Mouse (Mus musculus): ENCODE data around the gene Saysd1.

Saysd1 gene

DNA sequence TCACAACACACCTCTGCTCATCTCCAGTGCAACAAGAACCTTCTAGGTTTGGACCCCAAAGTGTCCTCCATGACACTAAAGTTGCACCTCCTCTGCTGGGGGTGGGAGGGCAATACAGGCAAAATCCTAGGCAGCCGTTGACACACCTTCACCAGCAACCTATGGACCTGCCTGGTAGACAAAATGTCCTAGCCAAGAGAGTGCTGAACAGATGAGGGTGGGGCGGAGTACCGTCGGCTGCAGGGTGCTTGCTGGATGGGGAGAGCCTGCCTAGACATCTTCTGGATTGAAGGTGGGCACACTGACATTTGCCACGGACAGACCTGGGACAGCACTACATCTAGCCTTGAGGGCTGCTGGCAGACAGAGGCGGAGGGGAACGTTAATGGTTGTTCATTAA lies 26.1 kb upstream of the Saysd1 start:
- in situ Hi-C loops (cut with MboI), result no loop called here

DNA sequence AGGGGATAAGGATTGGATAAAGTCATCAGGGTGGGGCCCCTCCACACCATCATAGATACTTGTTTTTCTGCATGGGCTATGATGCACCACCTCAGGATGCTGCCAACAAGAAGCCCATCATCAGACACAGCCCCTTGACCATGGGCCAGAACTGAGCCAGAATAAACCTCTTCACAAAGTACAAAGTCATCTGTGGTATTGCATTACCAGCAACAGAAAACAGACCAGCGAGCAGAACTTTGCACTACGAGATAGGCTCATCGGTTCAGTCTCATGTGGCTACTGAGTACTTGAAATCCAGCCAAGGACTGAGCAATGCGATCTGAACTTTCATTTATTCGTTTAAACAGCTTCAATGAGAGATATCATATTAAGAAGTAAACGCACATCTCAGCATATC lies 24.4 kb upstream of the Saysd1 start:
- in situ Hi-C loops (cut with MboI), result no loop called here

DNA sequence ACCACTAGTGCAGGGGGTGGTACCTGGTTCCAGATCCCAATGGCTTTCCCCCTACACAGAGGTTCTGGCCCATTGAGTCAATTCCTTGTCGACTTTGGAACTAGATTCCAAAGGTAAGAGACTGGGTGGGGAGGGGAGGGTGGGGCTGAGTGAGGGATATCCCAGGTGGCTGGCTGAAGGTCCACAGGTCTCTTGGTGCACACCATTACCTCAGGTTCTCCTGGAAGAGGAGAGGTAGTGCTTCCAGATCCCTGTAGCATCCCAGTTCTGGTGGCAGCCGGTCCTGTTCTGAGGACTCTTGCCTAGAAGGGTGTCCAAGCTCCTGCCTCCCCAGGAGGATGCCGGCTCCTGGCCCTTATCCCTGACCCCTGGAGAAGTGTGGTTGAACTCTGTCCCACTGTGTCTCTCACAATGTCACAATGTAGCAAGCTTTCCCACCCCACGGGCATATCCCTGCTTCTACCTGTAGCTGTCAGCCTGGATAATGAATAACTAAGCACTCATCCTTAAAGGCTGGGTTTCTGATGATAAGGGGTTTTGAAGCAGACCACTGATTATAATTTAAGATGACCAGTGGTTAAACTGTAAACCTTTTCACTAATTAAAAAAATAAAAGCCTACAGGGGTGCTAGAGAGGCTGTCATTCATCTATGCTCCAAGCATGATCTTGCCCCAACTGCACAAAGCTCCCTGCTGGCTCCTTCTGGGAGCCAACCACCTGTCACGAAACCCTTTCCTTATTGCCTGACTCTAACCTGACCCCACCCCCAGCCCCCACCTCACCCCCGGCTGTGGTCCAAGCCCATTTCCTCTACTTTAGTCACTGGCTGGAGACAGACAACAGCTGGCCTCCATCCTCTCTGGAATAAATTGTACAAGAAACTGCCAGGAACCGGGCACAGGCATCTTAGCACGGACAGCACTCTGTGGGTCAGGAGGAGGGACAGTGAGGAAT lies 20.7 kb upstream of the Saysd1 start:
- in situ Hi-C loops (cut with MboI), result no loop called here

DNA sequence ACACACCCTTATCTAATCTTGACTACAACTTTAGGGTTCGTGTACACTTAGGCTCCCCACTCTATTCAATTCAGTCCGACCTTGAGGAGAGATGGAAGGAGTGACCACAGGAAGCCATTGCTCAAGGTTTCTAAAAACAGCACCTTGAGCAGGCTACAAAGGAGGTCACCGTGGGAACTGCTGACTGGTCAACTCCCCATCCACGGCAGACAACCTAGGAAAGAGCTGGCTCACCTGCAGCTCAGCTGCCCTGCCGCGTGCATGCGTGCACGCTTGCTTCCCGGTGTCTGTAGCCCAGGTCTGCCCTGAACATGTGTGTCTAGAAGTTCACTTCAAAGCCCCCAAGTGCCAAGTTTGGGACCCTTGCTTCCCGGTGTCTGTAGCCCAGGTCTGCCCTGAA lies 19.3 kb upstream of the Saysd1 start:
- in situ Hi-C loops (cut with MboI), result no loop called here

DNA sequence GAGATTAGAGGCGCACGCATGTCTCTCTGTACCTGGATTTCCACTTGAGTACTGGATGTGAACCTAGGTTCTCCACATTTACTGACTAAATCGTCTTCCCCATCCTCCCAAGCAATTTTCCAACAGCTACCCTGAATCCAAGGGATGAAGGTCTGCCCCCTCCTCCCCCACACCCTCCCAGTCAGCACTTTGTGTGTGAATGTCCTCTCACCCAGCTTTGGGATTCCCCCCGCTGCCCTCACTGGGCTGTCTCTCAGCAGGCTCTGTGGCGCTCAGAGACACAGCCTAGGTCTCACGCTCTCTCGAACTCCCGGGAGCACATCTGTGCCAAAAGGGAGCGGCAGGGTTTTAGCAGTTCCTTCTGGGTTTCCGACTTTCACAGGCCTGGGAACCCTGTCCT lies 17.4 kb upstream of the Saysd1 start:
- in situ Hi-C loops (cut with MboI), result no loop called here

DNA sequence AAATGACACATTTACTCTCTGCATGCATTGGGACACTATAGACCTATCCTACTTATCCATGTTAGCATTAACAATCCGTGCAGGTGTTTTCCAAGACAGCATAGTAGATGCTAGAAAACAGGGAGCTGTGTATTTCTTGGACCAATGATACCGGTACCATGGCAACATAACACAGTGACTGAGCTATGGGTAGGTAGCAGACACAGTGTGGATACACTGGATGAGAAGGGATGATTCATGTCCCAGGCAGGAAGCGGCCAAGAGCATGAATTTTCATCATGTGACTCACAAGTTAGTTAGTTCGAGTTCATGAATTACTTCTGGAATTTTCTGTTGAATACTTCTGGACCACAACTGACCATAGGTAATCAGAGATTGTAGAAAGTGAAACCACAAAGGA lies 16.6 kb upstream of the Saysd1 start:
- in situ Hi-C loops (cut with MboI), result no loop called here

DNA sequence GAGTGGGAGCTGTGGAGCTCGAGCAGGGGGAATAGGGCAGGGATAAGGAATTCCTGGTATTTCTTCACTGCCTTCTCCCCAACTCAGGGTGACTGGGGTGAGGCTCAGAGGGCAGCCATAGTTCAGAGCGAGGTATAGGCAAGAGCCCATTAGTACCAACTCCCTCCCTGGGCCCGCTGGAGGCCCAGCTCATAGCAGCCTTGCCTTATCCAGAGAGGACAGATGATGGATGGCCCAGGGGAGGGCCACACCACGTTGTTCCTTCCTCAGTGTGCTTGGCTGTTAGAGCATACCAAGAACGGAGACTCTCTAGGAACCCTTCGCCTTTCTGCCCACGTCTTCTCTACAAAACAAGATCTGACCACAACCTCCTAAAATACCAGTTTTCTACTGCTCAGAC lies 15.9 kb upstream of the Saysd1 start:
- in situ Hi-C loops (cut with MboI), result no loop called here

DNA sequence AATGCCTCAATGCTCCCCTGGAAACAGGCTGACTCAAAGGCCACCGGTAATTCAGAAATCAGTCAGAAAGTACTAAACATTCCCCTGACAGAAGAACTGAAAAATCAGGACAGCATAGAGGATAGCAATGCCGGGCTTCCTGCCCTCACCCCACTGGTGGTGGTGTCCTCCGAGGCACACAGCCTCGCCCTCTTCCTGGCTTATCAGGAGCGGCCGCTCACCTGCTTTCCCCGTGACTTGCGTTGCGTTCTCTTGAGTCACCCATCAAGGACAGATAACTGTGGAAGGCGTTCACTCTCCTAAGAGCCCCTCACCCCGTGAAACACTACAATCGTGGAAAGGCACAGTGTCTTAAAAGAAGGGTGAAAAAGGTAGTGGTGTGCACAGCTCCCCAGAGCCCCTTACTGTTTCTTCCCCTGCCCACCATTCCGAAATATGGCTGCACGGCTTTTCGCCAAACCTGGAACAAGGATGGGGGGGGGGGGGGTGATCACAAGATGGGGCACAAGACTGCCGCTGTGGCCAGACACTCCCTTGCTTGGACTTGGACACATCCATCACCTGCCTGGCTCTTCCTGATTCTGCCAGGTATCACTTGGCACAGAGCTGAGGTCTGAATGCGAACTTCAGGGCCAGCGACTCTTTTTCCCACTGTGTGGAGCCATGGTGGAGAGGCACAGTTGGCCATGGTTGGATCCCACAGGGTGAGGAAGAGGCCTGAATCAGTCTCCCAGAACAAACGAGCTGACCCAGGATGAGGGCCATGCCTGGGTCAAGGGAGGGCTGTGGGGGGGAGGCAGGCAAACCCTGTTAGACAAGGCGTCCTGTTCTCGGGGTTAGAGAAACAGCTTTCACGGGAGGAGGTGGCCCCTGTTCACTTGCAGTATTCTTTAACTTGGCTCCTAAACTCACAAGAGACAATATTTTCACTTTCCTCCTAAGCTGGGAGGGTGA lies 11.1 kb upstream of the Saysd1 start:
- in situ Hi-C loops (cut with MboI), result no loop called here

DNA sequence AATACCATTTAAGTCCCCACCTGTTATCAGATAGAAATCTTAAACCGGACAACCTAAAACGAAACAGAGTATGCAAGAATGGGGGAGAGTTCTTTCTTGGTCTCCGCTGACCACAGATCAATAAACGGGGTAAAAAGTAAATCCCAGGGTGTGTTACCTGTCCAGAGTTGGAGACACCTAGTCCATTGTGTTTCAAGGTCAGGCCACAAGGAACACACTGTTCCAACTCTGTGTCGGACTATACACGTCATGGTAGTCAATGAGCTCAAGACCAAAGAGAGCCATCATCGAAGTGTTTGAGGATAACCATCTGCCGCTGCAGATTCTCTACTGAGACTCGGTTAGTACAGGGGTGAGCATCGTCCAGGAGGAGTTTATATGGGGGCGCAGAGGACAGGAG lies 10.2 kb upstream of the Saysd1 start:
- in situ Hi-C loops (cut with MboI), result no loop called here

DNA sequence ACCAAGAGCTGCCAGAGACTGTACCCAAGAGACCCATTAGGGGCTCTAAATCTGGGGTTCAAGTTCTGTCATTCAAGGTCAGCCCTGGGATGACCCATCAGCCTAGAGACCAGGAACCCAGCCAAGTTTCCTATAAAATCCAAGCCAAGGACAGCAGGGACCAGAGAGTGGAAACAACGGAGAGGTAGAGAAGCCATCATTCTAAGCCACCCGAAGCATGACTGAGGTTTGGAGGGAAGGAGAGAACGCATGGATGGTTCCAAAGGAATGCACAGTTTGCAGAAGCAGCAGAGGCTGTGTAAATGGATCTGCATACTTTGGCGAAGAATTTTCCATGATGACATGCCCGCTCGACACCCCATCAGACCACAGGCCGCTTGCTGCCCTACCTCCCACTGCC lies 9.5 kb upstream of the Saysd1 start:
- in situ Hi-C loops (cut with MboI), result no loop called here

DNA sequence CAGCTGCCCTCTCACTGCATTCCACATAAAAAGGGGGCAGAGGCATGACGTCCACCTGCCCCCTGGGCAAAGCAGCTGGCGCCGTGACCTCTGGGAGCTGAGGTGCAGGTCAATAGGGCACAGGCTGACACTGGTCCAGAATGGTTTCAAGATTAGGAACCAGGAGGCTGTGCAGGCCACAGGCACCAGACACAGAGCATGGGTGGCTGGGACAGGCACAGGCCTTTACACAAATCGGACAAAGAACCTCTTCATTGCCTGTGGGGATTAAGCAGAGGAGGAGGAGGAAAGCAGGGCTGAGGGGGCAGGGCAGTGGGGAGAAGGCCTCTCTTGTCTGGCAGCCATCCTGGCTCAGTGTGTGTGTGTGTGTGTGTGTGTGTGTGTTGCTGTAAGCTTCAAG lies 5.8 kb upstream of the Saysd1 start:
- in situ Hi-C loops (cut with MboI), result no loop called here

DNA sequence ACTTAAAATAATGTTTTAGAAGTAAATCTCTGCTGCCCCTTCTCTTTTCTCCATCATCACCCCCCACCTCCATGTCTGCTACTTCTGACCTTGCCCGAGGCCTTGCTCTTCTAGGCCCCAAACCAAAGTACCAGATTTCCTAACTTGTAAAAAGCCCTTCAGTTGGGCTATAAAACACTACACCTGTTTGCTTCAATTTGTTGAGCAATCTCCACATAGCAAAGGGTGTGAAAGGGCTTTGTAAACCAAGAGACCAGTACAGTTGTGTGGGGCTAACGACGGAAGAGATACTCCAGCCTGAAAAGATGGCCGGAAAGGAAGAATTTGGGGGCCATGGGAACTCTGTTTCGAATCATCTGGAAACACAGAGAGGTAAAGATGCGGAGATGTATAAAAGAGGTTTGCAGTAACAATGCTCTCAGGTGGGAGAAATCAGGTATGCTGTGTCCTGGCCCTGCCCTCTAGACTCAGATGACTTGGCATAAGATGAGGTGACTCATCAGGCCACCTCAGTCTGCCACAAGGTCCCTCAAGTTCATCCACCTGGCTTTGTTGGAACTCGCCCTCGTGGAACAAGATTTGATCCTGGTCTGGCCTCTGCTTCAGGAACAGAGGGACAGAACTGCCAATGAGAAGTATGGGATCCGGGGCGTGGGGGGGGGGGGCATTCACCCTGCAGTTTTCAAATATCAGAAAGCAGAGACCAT lies 3.2 kb downstream of the Saysd1 start:
- in situ Hi-C loops (cut with MboI), result no loop called here

DNA sequence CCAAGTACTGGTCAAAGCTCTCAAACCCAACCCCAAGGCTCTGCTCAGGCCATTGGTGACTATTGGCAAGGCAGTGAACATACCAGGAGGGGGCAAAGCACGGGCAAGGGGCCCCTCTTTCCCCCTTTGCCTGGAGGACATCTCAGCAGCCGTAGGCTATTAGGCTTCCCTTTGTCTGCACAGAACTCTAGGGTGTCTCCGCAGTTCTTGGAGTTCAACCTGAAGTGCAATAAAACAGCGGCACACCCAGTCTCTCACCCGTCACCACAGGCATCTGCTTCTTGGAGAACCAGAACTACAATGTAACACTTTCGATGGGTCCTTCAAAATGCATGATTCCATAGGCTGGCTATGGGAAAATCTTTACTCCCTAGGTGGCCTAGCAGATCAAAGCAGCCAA lies 10.2 kb downstream of the Saysd1 start:
- in situ Hi-C loops (cut with MboI), result no loop called here

DNA sequence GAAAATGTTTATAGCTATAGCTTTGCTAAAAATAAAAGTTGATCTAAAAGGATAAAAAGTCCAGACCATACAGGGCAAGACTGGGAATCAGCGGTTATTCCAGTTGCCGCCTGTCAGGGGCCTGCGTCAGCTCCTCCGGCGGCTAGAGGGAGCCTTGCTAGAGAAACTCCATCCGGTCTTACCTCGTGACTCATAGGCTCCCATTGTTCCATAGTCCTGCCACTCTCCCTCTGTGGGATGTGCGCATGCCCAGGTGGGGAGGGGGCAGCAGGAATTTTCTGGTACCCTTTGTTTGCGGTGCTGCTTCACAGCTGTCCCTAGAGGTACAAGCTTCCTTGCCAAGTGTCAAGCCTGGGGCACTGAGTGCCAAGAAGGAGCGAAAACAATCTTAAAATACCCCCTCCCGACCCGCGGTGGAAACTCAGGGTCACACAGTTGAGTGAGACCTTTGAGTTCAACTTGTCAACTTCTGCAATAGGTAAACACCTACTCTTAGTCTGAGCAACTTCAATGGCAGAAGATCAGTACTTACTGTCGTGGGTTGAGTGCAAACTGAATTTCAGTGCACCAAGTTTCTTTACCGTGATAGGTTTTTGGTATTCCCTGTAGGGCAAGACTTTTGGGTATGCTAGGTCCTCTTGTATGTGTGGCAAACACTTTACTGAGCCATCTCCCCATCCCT lies 10.8 kb downstream of the Saysd1 start:
- in situ Hi-C loops (cut with MboI), result no loop called here

DNA sequence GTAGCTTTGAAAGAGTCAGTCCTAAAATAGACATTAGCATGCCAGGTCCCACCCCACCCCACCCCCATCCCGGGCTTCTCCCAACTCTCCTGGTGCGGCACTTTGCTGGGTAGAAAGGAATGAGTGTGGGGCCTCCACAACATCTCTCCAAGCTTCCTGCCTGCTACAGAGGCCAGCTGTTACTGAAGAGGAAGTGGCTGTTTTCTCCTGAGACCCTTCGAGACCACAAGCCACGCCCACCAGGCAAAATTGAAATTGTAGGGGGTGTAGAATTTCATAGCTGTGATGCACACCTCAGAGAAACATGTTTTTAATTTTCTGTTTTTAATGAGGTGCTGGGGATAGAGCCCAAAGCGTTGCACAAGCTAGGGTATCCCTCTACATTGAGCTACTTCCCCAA lies 17.5 kb downstream of the Saysd1 start:
- in situ Hi-C loops (cut with MboI), result no loop called here

DNA sequence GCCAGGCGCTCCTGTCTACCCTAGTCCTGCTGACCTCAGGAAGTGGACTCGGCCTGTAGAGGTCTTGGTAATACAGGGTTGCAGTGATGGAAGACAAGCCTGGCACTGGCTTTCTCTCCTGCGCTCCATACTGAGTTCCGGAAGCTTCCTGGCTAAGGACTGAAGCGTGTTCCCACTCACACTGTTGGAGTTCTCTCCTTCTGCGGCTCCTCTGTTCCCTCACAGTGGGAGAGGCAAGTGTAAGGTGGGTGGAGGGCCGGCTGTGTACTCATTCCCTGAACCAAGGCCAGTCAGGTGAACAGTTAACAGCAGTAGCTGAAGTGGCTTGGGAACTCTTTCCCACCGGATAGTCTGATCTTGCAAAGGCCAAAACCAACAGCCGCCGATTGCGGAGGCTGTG lies 18.3 kb downstream of the Saysd1 start:
- in situ Hi-C loops (cut with MboI), result no loop called here

DNA sequence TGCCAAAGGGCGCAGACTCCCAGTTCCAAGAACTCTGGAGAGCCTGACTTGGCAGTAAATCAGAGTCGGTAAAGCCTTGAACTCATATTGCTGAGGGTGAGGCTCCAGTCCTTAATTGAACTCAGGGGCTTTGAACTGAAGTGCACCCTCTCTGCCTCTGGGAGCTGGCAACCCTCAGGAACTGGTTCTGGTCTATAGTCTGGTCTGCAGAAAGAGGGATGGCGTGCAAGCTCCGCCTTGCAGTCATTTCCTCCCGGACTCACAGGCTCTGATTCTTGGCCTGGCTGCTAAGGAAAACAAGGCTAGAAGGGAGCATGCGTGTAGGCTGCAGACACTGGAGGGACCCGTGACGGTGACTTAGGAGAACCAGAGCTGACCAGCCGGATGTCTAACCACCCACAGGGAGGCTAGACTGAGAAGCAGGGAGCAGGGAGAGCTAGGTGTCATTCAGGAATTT lies 22.2 kb downstream of the Saysd1 start:
- in situ Hi-C loops (cut with MboI), result no loop called here

DNA sequence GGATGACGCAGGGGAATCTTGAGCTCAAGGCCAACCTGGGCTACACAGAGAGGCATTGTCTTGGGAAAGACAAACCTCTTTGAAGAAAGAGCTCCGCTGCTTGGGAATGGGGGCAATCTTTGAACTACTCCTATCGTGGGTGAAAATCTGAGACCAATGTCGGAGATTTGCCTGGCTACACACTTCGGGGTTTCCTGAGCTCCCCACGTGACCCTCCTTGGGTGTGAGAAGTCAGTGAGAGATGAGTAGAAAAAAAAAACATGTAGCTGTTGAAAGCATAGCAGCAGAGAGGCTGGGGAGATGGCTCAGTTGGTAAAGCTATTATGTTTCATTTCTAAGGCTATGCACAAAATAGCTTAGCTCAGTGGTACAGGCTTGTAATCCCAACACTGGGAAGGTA lies 23.4 kb downstream of the Saysd1 start:
- in situ Hi-C loops (cut with MboI), result loop anchor here (5.0 kb wide), 1 partner anchor 147 kb away; no protein-coding TSS in a partner anchor

DNA sequence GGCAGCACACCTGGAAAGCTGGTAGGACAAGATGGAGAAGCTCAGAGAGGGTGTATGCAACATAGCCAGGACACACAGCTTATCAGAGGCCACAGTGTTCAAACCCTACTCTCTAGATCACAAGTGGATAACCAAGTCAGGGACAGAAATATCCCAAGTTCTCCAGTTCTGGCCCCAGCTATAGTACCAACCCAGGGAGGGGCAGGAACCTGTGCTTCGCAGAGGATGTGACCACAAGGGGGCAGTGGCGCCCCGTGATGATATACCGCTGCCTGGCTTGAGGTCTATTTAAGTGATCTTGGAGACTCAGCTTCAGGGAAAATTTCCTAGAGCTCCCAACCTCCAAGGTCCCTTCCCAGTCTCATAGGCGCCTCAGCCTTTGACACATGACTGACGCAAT lies 24.4 kb downstream of the Saysd1 start:
- in situ Hi-C loops (cut with MboI), result loop anchor here (5.0 kb wide), 1 partner anchor 148 kb away; no protein-coding TSS in a partner anchor

DNA sequence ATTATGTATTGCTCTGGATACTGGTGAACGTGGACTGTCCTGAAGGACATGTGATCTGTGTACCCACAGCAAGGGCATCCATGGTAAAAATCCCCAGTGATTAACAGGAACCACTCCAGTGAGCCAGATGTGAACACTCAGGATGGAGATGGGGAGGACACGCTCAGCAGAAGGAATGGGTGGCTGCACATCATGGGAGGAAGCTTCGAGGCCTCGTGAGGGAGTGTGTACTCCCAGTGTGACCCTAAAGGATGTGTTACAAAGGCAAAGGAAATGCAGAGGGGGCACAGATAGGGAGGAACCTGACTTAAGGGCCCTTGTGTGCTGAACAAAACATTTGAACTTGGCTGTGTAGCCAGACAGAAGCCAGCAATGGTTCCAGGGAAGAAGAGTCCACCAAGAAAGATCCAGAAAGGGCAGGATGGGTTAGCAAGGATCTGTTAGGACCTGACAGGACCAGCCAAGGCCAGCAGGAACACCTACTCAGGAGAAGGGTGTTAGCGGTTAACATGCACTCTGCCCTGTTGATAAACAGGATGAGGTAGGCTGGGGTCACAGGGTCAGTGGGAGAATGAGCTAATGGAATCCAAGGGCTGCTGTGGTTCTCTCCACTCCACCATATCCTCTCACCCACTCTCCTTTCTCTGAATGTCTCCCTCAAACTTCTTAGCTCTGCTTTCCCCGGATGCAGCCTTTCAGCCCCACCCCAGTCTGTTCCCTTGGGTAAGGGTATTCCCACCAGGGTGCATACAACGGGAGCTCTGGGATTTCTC lies 25.0 kb downstream of the Saysd1 start:
- in situ Hi-C loops (cut with MboI), result loop anchor here (5.0 kb wide), 1 partner anchor 149 kb away; no protein-coding TSS in a partner anchor

Measured in mature B cell (primary cell).